In genomic region chr9:118793151-118793785, GRCm38 (mm10) we compare ENCODE assay signal across 15 mouse cellular contexts.
"Had no signal": no experiment of that assay in that cellular context is flagged by ENCODE, and none has a peak within 500 bp of the region (broad histone marks: within the 10 kb centered on the region; RNA-seq: fewer than 3 reads in every experiment).

No protein-coding gene starts in this region.

- H3K9me3 ChIP-seq: midbrain, embryonic 10.5 days; midbrain, embryonic 13.5 days; midbrain, embryonic 15.5 days; neural tube, embryonic 13.5 days; neural tube, embryonic 15.5 days had no signal

- H3K27me3 ChIP-seq: midbrain, embryonic 13.5 days; midbrain, embryonic 15.5 days; neural tube, embryonic 13.5 days; neural tube, embryonic 15.5 days had no signal

- H3K4me3 ChIP-seq: midbrain, embryonic 10.5 days; midbrain, embryonic 13.5 days; midbrain, embryonic 15.5 days; myocyte; neural tube, embryonic 13.5 days; neural tube, embryonic 15.5 days had no signal

- H3K36me3 ChIP-seq: midbrain, embryonic 10.5 days; midbrain, embryonic 13.5 days; midbrain, embryonic 15.5 days; neural tube, embryonic 13.5 days; neural tube, embryonic 15.5 days had no signal

- DNase-seq: lung, adult 18-20 months; lung, embryonic 14.5 days; lung, postnatal 10 days; lung, postnatal 4 days; retina, postnatal 1 day; right cerebral cortex, postnatal 14 days; thymus, adult 18-20 months; thymus, postnatal 14 days; thymus, postnatal 36 days had no signal

- H3K27ac ChIP-seq: midbrain, embryonic 10.5 days; midbrain, embryonic 13.5 days; midbrain, embryonic 15.5 days; neural tube, embryonic 13.5 days; neural tube, embryonic 15.5 days had no signal

- H3K9ac ChIP-seq: lung, embryonic 14.5 days; midbrain, embryonic 13.5 days; midbrain, embryonic 15.5 days; neural tube, embryonic 13.5 days; neural tube, embryonic 15.5 days had no signal

- ATAC-seq: midbrain, embryonic 13.5 days; midbrain, embryonic 15.5 days had no signal

- H3K4me2 ChIP-seq: lung, embryonic 14.5 days; midbrain, embryonic 13.5 days; midbrain, embryonic 15.5 days; neural tube, embryonic 13.5 days; neural tube, embryonic 15.5 days had no signal
